In genomic region chr2:131234970-131235635, GRCm38 (mm10) we compare ENCODE assay signal across 8 mouse cellular contexts. TPM values are rescaled to one million over a fixed set of nuclear protein-coding genes. Genes with fewer than 3 reads are reported as not detected.
DNase-seq lines count a peak whose midpoint lies in the region; ATAC-seq and TF ChIP-seq lines count a peak whose summit lies in the region.

No protein-coding gene starts in this region.

- no peak overlapping the region for H3K27ac ChIP-seq in heart, embryonic 11.5 days (ENCODE audit: low read depth, low read length)
- no peak overlapping the region for H3K27ac ChIP-seq in embryonic facial prominence, embryonic 13.5 days
- no peak overlapping the region for H3K27ac ChIP-seq in lung, embryonic 14.5 days (ENCODE audit: low read depth)
- no peak overlapping the region for H3K27ac ChIP-seq in stomach, embryonic 14.5 days (ENCODE audit: low read length)

- 74% methylated on average over 7 of the region's 7 CpGs for WGBS in heart, embryonic 11.5 days (ENCODE audit: insufficient replicate concordance)
- WGBS in embryonic facial prominence, embryonic 13.5 days = 70% methylated on average over 7 of the region's 7 CpGs
- 64% methylated on average over 7 of the region's 7 CpGs for WGBS in lung, embryonic 14.5 days
- WGBS in stomach, embryonic 14.5 days = 62% methylated on average over 7 of the region's 7 CpGs

- H3K4me3 ChIP-seq in heart, embryonic 11.5 days (ENCODE audit: low read depth, low read length) = peak overlapping the region; percentile 77
- peak overlapping the region; percentile 66 for H3K4me3 ChIP-seq in embryonic facial prominence, embryonic 13.5 days
- H3K4me3 ChIP-seq in lung, embryonic 14.5 days (ENCODE audit: low read depth, low read length) = peak overlapping the region; percentile 59
- peak overlapping the region; percentile 60 for H3K4me3 ChIP-seq in stomach, embryonic 14.5 days (ENCODE audit: low read depth, low read length)

- peaks cover 7% of the 10 kb centered on the region for H3K36me3 ChIP-seq in heart, embryonic 11.5 days (ENCODE audit: control insufficient read depth, insufficient read depth, low read length)
- peaks cover 22% of the 10 kb centered on the region for H3K36me3 ChIP-seq in embryonic facial prominence, embryonic 13.5 days
- H3K36me3 ChIP-seq in lung, embryonic 14.5 days (ENCODE audit: insufficient read depth) = peaks cover 14% of the 10 kb centered on the region; the same call in 1 of the 2 replicates
- no peaks in the 10 kb centered on the region; the same call in 1 of the 2 replicates for H3K36me3 ChIP-seq in stomach, embryonic 14.5 days (ENCODE audit: control insufficient read depth, insufficient read depth, low read length)

- no peak for DNase-seq in heart, adult 11 months
- peak; percentile 73 for DNase-seq in kidney, adult 11 months
- DNase-seq in lung, embryonic 14.5 days = no peak
- no peak for DNase-seq in yolk sac, embryonic 10.5 days (ENCODE audit: low spot score)
- no peak for DNase-seq in ovary, postnatal 36 days (ENCODE audit: low spot score)

- H3K9ac ChIP-seq in heart, embryonic 11.5 days (ENCODE audit: low read depth, low read length) = peak overlapping the region; percentile 87
- peak overlapping the region; percentile 85 for H3K9ac ChIP-seq in embryonic facial prominence, embryonic 13.5 days
- H3K9ac ChIP-seq in lung, embryonic 14.5 days = peak overlapping the region; percentile 72
- H3K9ac ChIP-seq in stomach, embryonic 14.5 days (replicated peaks; ENCODE audit: low read depth, low read length) = no peak overlapping the region

- no peak for TF ChIP-seq CTCF in lung, embryonic 14.5 days (IDR thresholded peaks at IDR 0.05; ENCODE audit: low read depth)

- peaks cover 20% of the 10 kb centered on the region for H3K4me1 ChIP-seq in heart, embryonic 11.5 days (ENCODE audit: control insufficient read depth, insufficient read depth, low read length)
- H3K4me1 ChIP-seq in embryonic facial prominence, embryonic 13.5 days = peaks cover 21% of the 10 kb centered on the region
- peaks cover 12% of the 10 kb centered on the region; the same call in 1 of the 2 replicates for H3K4me1 ChIP-seq in lung, embryonic 14.5 days (ENCODE audit: insufficient read depth)
- peaks cover 14% of the 10 kb centered on the region for H3K4me1 ChIP-seq in stomach, embryonic 14.5 days (ENCODE audit: control insufficient read depth, insufficient read depth, low read length)

- H3K4me2 ChIP-seq in heart, embryonic 11.5 days = peak overlapping the region; percentile 95
- peak overlapping the region; percentile 92 for H3K4me2 ChIP-seq in embryonic facial prominence, embryonic 13.5 days
- peak overlapping the region; percentile 95 for H3K4me2 ChIP-seq in lung, embryonic 14.5 days
- H3K4me2 ChIP-seq in stomach, embryonic 14.5 days (replicated peaks; ENCODE audit: low read depth, low read length) = peak overlapping the region; percentile 78

- no peak for ATAC-seq in heart, embryonic 11.5 days (replicated peaks; ENCODE audit: insufficient number of reproducible peaks, low FRiP score, low TSS enrichment)
- ATAC-seq in embryonic facial prominence, embryonic 13.5 days (ENCODE audit: insufficient number of reproducible peaks, insufficient read depth, low FRiP score, low TSS enrichment, low read depth) = no peak
- no peak for ATAC-seq in lung, embryonic 14.5 days (ENCODE audit: insufficient read depth)
- ATAC-seq in stomach, embryonic 14.5 days (ENCODE audit: insufficient number of reproducible peaks, insufficient read depth, low FRiP score, low read depth) = no peak

- H3K27me3 ChIP-seq in heart, embryonic 11.5 days (ENCODE audit: control insufficient read depth, insufficient read depth, low read length) = no peaks in the 10 kb centered on the region
- H3K27me3 ChIP-seq in embryonic facial prominence, embryonic 13.5 days = no peaks in the 10 kb centered on the region
- no peaks in the 10 kb centered on the region for H3K27me3 ChIP-seq in lung, embryonic 14.5 days (ENCODE audit: insufficient read depth, low read length)
- no peaks in the 10 kb centered on the region for H3K27me3 ChIP-seq in stomach, embryonic 14.5 days (ENCODE audit: control insufficient read depth, insufficient read depth, low read length)

- H3K9me3 ChIP-seq in heart, embryonic 11.5 days (replicated peaks; ENCODE audit: control insufficient read depth, low read length) = no peaks in the 10 kb centered on the region
- H3K9me3 ChIP-seq in embryonic facial prominence, embryonic 13.5 days = no peaks in the 10 kb centered on the region
- no peaks in the 10 kb centered on the region for H3K9me3 ChIP-seq in lung, embryonic 14.5 days (ENCODE audit: low read depth, low read length)
- no peaks in the 10 kb centered on the region for H3K9me3 ChIP-seq in stomach, embryonic 14.5 days (ENCODE audit: control insufficient read depth, low read depth, low read length)

RNA-seq across cellular contexts. Expression of gene Mavs, which starts 1.2 kb away (rescaled TPM):
- polyA plus RNA-seq in heart, embryonic 11.5 days (2014; fragmentation: Nextera tagmentation; extraction: Ambion mirVana) = 15.2 and 18.5 TPM in 2 replicates
- polyA plus RNA-seq in embryonic facial prominence, embryonic 13.5 days (2015; fragmentation: Nextera tagmentation; extraction: Ambion mirVana) = 15.9 and 16.1 TPM in 2 replicates
- 16.1 and 16.5 TPM in 2 replicates for polyA plus RNA-seq in lung, embryonic 14.5 days (2014; fragmentation: Nextera tagmentation; extraction: Ambion mirVana)
- 15.2 and 15.5 TPM in 2 replicates for polyA plus RNA-seq in stomach, embryonic 14.5 days (2014; fragmentation: Nextera tagmentation; extraction: Ambion mirVana)

RNA-seq across cellular contexts. Expression of gene Pank2, which starts 27.2 kb away (rescaled TPM):
- 31.3 and 33.6 TPM in 2 replicates for polyA plus RNA-seq in heart, embryonic 11.5 days (2014; fragmentation: Nextera tagmentation; extraction: Ambion mirVana)
- polyA plus RNA-seq in embryonic facial prominence, embryonic 13.5 days (2015; fragmentation: Nextera tagmentation; extraction: Ambion mirVana) = 43.3 and 45.7 TPM in 2 replicates
- polyA plus RNA-seq in lung, embryonic 14.5 days (2014; fragmentation: Nextera tagmentation; extraction: Ambion mirVana) = 51.0 and 51.2 TPM in 2 replicates
- 39.1 and 42.3 TPM in 2 replicates for polyA plus RNA-seq in stomach, embryonic 14.5 days (2014; fragmentation: Nextera tagmentation; extraction: Ambion mirVana)

RNA-seq across cellular contexts. Expression of gene Ap5s1, which starts 28.2 kb away (rescaled TPM):
- 30.3 and 31.2 TPM in 2 replicates for polyA plus RNA-seq in heart, embryonic 11.5 days (2014; fragmentation: Nextera tagmentation; extraction: Ambion mirVana)
- 26.4 and 28.5 TPM in 2 replicates for polyA plus RNA-seq in embryonic facial prominence, embryonic 13.5 days (2015; fragmentation: Nextera tagmentation; extraction: Ambion mirVana)
- 24.5 and 25.5 TPM in 2 replicates for polyA plus RNA-seq in lung, embryonic 14.5 days (2014; fragmentation: Nextera tagmentation; extraction: Ambion mirVana)
- polyA plus RNA-seq in stomach, embryonic 14.5 days (2014; fragmentation: Nextera tagmentation; extraction: Ambion mirVana) = 27.0 TPM in 2 replicates

RNA-seq across cellular contexts. Expression of gene Spef1, which starts 48.0 kb away (rescaled TPM):
- polyA plus RNA-seq in heart, embryonic 11.5 days (2014; fragmentation: Nextera tagmentation; extraction: Ambion mirVana) = 1.2 and 1.7 TPM in 2 replicates
- 4.4 and 5.1 TPM in 2 replicates for polyA plus RNA-seq in embryonic facial prominence, embryonic 13.5 days (2015; fragmentation: Nextera tagmentation; extraction: Ambion mirVana)
- 4.4 and 5.7 TPM in 2 replicates for polyA plus RNA-seq in lung, embryonic 14.5 days (2014; fragmentation: Nextera tagmentation; extraction: Ambion mirVana)
- 9.2 and 9.8 TPM in 2 replicates for polyA plus RNA-seq in stomach, embryonic 14.5 days (2014; fragmentation: Nextera tagmentation; extraction: Ambion mirVana)

RNA-seq across cellular contexts. Expression of gene Cdc25b, which starts 48.4 kb away (rescaled TPM):
- polyA plus RNA-seq in heart, embryonic 11.5 days (2014; fragmentation: Nextera tagmentation; extraction: Ambion mirVana) = 41.1 and 41.8 TPM in 2 replicates
- 53.8 and 57.5 TPM in 2 replicates for polyA plus RNA-seq in embryonic facial prominence, embryonic 13.5 days (2015; fragmentation: Nextera tagmentation; extraction: Ambion mirVana)
- polyA plus RNA-seq in lung, embryonic 14.5 days (2014; fragmentation: Nextera tagmentation; extraction: Ambion mirVana) = 54.6 and 59.6 TPM in 2 replicates
- polyA plus RNA-seq in stomach, embryonic 14.5 days (2014; fragmentation: Nextera tagmentation; extraction: Ambion mirVana) = 58.0 and 63.4 TPM in 2 replicates
